Mouse (Mus musculus) central nervous system, embryonic 11.5 days (tissue): ENCODE results near the gene Gm21698. TPM values are rescaled to one million over a fixed set of nuclear protein-coding genes. Genes with fewer than 3 reads are reported as not detected.

Source experiments
- polyA plus RNA-seq: library from polyadenylated mRNA; depleted of rRNA; stranded (reverse); fragments of >200 nt; gene quantifications from 2 replicates; pipeline ENCODE4 v1.2.3, GENCODE M21; 2012; rRNA removed

Gene Gm21698
- polyA plus RNA-seq = not detected in 2 replicates

DNA sequence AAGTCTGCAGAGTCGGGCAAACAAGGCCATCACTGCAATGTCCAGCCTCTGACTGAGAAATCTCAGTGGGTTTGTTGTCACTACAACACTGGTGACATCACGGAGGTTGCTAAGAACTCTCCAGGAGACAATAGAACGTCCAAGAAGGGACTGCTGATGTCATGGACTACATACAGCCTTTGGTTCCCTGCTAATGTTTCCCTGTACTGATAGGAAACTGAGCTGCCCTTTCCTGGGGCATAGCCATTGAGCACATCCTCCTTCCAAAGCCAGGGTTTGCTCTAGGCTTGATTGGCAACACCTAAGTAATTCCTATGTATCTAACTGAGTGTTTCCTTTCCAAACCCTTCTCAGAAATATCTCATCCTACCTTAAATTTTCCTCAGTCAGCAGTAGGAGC lies at the start of gene Gm21698:
Gm21698 (minus strand) TSS at position 101 of the 400 bp plus-strand sequence.

DNA sequence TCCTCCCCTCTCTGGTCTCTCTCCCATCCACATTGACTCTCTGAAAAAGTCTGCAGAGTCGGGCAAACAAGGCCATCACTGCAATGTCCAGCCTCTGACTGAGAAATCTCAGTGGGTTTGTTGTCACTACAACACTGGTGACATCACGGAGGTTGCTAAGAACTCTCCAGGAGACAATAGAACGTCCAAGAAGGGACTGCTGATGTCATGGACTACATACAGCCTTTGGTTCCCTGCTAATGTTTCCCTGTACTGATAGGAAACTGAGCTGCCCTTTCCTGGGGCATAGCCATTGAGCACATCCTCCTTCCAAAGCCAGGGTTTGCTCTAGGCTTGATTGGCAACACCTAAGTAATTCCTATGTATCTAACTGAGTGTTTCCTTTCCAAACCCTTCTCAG lies 34.4 kb upstream of the Gm21698 start, which contains the start of gene Gm5862:
Gm5862 (minus strand) TSS at position 101 of the 400 bp plus-strand sequence.

DNA sequence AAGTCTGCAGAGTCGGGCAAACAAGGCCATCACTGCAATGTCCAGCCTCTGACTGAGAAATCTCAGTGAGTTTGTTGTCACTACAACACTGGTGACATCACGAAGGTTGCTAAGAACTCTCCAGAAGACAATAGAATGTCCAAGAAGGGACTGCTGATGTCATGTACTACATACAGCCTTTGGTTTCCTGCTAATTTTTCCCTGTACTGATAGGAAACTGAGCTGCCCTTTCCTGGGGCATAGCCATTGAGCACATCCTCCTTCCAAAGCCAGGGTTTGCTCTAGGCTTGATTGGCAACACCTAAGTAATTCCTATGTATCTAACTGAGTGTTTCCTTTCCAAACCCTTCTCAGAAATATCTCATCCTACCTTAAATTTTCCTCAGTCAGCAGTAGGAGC lies 16.2 kb upstream of the Gm21698 start, which contains the start of gene Gm1979:
Gm1979 (minus strand) TSS at position 101 of the 400 bp plus-strand sequence.

DNA sequence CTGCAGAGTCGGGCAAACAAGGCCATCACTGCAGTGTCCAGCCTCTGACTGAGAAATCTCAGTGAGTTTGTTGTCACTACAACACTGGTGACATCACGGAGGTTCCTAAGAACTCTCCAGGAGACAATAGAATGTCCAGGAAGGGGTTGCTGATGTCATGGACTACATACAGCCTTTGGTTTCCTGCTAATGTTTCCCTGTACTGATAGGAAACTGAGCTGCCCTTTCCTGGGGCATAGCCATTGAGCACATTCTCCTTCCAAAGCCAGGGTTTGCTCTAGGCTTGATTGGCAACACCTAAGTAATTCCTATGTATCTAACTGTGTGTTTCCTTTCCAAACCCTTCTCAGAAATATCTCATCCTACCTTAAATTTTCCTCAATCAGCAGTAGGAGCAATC lies 15.9 kb downstream of the Gm21698 start, which contains the start of gene Gm21680:
Gm21680 (minus strand) TSS at position 101 of the 400 bp plus-strand sequence.

DNA sequence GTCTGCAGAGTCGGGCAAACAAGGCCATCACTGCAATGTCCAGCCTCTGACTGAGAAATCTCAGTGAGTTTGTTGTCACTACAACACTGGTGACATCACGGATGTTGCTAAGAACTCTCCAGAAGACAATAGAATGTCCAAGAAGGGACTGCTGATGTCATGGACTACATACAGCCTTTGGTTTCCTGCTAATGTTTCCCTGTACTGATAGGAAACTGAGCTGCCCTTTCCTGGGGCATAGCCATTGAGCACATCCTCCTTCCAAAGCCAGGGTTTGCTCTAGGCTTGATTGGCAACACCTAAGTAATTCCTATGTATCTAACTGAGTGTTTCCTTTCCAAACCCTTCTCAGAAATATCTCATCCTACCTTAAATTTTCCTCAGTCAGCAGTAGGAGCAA lies 34.1 kb downstream of the Gm21698 start, which contains the start of gene Gm21671:
Gm21671 (minus strand) TSS at position 101 of the 400 bp plus-strand sequence.

DNA sequence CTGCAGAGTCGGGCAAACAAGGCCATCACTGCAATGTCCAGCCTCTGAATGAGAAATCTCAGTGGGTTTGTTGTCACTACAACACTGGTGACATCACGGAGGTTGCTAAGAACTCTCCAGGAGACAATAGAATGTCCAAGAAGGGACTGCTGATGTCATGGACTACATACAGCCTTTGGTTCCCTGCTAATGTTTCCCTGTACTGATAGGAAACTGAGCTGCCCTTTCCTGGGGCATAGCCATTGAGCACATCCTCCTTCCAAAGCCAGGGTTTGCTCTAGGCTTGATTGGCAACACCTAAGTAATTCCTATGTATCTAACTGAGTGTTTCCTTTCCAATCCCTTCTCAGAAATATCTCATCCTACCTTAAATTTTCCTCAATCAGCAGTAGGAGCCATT lies 46.2 kb downstream of the Gm21698 start, which contains the start of gene Gm21663:
Gm21663 (minus strand) TSS at position 101 of the 400 bp plus-strand sequence.

Other genes with a start within 250 kb of the Gm21698 start
- gene Actr3b, start 228.7 kb downstream of the Gm21698 start, polyA plus RNA-seq = 4.6 and 5.7 TPM in 2 replicates
- not detected in 2 replicates for gene Gm21663, start 46.3 kb downstream of the Gm21698 start, polyA plus RNA-seq
- gene Gm21671, start 34.2 kb downstream of the Gm21698 start, polyA plus RNA-seq = not detected in 2 replicates
- not detected in 2 replicates for gene Gm21680, start 16.0 kb downstream of the Gm21698 start, polyA plus RNA-seq
- not detected in 2 replicates for gene Gm1979, start 16.1 kb upstream of the Gm21698 start, polyA plus RNA-seq
- gene Gm5862, start 34.3 kb upstream of the Gm21698 start, polyA plus RNA-seq = not detected in 2 replicates
- 0.02 TPM in 1 of 2 replicates, not detected in the other for gene Speer4a, start 50.9 kb upstream of the Gm21698 start, polyA plus RNA-seq
- gene Gm7347, start 69.9 kb upstream of the Gm21698 start, polyA plus RNA-seq = not detected in 2 replicates
- not detected in 2 replicates for gene Gm10471, start 100.6 kb upstream of the Gm21698 start, polyA plus RNA-seq
- gene 5031410I06Rik, start 116.7 kb upstream of the Gm21698 start, polyA plus RNA-seq = not detected in 2 replicates
- not detected in 2 replicates for gene Gm10220, start 132.8 kb upstream of the Gm21698 start, polyA plus RNA-seq